Mouse (Mus musculus) activated CD4-positive, CD25-positive, alpha-beta regulatory T cell, adult 9 weeks (primary cell): ENCODE data around the gene Fam92a. TPM values are rescaled to one million over a fixed set of nuclear protein-coding genes. Genes with fewer than 3 reads are reported as not detected.

Source experiments
- polyA plus RNA-seq: library from polyadenylated mRNA; unstranded; fragments of 100-300 nt; shearing (Covaris generic); gene quantifications from one replicate; pipeline ENCODE4 v1.2.1, GENCODE M21; 2017

The Fam92a gene
- 41.4 TPM for polyA plus RNA-seq

DNA sequence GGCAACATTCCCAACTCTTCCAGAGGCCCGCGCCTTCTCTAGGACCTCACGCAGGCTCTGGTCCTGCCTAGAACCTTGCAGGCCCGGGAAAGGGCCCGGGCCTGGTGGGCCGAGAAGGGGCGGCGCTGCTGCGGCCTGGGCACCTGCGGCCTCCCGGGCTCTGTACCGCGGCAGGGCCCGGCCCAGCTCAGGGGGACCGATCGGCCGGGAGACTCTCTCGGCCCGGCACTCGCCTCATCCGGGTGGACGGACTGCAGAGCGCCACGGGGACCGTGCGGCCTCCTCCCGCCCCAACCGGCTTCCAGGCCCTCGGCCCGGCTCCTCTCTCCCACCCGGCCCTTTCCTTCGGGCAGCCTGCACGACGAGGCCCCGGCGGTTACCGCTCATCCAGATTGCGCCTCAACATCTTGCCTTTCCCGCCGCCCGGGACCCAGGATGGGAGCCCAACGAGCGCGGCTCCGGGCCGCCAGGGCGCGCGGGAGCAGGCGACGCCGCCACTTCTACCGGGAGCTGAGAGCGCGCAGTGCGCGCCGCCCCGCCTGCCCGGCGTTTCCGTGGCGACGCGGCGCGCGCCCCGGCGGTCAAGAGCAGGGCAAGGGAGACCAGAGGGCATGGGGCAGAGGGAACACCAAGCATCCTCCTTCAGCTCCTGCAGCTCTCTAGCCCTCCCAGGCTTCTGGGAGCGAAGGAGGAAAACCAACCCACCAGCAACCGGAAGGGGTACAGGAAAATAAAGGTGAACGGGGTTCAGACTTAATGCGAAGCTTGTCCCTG is at the start of gene Fam92a:
Fam92a (minus strand) TSS at position 698 of the 774 bp plus-strand sequence.

GRCm38 (mm10) chr4:12140141-12140567 is 31.7 kb downstream of the Fam92a start, which contains the start of gene Rbm12b1:
Gene Rbm12b1, plus strand, starts transcription at chr4:12140264.

Other genes starting within 250 kb of the Fam92a start
- 0.18 TPM for gene Gm10604, start 190.8 kb downstream of the Fam92a start, polyA plus RNA-seq
- 21.1 TPM for gene Rbm12b2, start 82.6 kb downstream of the Fam92a start, polyA plus RNA-seq
- gene Rbm12b1, start 31.8 kb downstream of the Fam92a start, polyA plus RNA-seq: 23.9 TPM